Mouse (Mus musculus): ENCODE measurements around the gene Edaradd. TPM values are rescaled to one million over a fixed set of nuclear protein-coding genes. Genes with fewer than 3 reads are reported as not detected.
"Not testable (repeated sequence)": the region's sequence is repeated elsewhere in the genome, so short reads cannot be mapped to it uniquely, and the experiment has no call there.

Gene Edaradd
- total RNA-seq, 1 experiment from 2014 or later: 1.1 TPM

DNA sequence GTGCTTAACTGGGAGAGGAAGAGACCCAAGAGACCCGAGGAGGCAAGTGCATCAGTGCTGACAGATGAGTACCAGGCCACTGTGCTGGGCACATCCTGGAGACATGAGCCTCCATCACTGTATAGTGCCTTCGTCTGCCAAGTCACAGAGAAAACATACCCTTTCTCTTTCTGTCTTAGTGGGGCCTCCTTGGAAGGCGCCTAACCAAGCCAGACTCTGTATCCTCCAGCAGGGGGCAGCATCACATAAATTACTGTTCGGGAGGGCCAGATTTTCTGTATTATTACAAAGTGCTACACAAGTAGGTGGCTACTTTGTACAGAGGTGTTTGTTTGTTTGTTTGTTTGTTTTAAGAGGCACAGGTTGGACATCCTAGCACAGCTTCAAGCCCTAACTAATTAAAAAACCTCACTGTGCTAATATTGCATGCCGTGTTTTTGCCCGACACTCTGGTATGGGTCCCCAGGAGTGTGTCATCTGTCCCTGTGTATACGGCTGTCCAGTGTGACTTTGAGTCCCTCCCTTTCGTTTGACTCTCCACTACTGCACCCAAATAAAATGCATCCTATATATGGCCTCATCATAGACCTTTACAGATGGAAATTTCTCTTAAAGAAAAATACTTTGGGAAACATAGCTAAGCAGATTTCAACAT is 46.4 kb downstream of the Edaradd start:
- peak; percentile 61 for ATAC-seq (replicated peaks; ENCODE audit: insufficient number of reproducible peaks, low FRiP score, low TSS enrichment, poor library complexity, severe bottlenecking)

DNA sequence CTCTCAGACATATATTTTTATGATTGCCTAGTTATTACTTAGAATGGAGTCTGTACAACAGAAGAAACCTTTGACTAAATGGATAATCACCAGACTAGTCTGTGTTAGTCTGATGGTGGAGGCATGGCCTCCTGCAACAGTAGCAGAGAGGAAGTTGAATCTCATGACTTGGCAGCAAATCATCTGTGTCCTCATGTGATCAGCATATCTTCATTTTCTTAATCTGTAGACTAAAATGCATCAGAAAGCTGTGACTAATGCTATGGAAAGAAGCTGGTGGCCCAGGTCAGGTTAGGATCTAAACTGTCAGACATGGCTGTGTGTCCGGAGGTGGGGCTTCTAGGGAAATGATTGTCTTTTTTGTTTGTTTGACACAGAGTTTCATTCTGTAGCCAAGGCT is 51.8 kb downstream of the Edaradd start:
- ATAC-seq (replicated peaks; ENCODE audit: insufficient number of reproducible peaks, low FRiP score, low TSS enrichment, poor library complexity, severe bottlenecking): peak; percentile 48; the same call in 1 of the 2 replicates

DNA sequence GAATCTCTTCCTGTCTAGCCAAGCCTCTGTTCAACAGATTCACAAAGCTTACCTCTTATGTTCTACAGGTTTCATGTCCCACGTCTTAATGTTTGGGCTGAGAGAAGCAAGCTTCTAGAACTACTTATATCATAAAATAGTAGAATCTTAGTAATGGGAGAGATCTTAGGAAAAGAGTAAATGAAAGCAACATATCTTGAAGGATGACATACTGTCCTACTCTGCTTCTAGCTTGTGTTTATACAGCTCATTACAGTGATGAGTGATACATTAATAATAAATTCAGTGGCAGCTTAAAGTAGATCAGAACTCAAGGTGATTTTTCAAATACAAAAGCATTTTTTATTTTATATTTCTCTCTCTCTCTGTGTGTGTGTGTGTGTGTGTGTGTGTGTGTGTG is 55.4 kb downstream of the Edaradd start, which contains the start of gene Lgals8:
TSS of gene Lgals8 (minus strand) at position 101 of the 400 bp plus-strand sequence.
- ATAC-seq (replicated peaks; ENCODE audit: insufficient number of reproducible peaks, low FRiP score, low TSS enrichment, poor library complexity, severe bottlenecking): no peak

DNA sequence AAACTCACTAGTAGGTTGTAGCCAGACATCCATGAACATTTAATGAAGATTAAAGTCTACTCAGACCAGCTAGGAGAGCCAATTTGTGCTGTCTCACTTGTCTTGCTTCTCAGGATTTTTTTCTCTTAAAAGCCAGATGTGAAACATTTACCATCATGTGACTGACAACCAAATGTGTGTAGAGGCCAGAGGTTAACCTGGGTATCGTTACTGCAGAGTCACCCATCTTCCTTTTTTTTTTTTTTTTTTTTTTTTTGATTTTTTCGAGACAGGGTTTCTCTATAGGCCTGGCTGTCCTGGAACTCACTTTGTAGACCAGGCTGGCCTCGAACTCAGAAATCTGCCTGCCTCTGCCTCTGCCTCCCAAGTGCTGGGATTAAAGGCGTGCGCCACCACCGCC is 56.1 kb downstream of the Edaradd start:
- not testable (repeated sequence) for ATAC-seq (replicated peaks; ENCODE audit: insufficient number of reproducible peaks, low FRiP score, low TSS enrichment, poor library complexity, severe bottlenecking)

DNA sequence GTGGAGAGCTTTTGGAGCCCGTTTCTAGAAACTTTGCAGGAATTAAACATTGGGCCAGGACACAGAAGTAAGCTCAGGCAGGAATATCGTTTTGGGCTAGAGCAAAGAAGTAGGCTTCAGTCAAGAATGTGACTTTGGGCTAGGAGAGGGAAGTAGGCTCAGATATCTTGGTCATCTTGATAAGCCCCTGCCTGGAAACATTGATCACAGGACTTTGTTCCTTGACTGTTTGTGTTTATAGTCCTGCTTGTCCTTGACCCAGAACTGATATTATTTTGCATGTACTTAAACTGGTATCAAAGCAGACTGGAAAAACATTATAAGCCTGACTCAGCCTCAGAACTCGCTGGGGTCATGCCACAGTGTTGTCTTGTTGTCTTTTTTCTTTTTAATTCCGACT is 57.6 kb downstream of the Edaradd start:
- no peak for ATAC-seq (replicated peaks; ENCODE audit: insufficient number of reproducible peaks, low FRiP score, low TSS enrichment, poor library complexity, severe bottlenecking)

DNA sequence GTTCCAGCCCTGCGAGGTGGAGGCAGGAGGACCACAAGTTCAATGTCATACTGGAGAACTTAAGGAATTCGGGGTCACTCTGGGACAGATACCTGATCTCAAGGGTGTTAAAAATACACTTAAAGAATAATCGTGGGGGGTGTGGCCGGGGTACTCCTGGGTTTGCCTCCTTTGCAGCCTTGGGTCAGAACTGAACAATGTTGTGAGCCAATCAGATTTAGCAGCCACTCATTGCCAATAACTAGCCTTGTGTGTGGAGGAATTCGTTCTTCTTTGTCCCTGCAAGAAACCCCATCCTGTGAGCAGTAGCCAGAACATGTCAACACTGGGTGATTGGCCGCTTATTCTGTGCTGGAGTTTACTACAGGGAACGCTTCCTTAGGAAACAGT is 58.5 kb downstream of the Edaradd start:
- ATAC-seq (replicated peaks; ENCODE audit: insufficient number of reproducible peaks, low FRiP score, low TSS enrichment, poor library complexity, severe bottlenecking): no peak

DNA sequence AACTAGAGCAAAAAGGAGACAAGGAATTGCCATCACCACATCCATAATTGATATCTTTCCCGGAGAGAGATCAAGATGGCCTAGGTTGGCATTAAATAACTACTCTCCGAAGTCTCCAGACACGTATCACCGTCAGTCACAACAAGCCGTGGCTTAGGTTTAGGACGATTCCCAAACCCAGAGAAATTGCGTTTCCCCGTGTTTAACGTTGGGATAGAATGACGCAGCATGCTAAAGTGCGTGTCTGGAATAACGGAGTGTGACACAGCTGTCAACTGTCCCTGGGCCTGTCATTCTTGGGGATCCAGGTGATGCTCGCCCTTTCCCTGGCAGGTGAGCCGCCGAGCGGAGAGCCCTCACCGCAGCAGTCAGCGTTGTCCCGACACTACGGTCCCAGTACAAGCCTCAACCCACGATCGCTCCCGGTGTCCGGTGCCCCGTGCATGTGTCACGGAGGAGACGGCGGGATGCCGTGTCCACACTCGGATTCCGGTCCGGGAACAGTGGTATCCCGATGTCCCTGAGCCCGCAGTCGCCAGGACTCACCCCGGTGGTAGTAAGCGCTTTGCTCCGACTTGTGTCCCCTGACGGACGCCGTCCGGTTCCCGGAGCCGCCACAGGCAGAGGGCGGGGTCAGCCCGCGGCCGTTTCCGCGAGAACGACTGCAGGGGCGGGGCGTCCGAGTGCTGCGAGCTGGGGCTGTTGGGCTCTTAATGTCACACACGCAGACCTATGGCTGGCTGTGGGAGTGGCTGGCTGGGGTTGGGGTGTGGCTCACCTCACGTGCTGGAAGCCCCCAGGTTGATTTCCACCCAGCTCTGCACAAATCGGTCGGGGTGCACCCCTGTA is 59.1 kb downstream of the Edaradd start:
- peak; percentile 90 for ATAC-seq (replicated peaks; ENCODE audit: insufficient number of reproducible peaks, low FRiP score, low TSS enrichment, poor library complexity, severe bottlenecking)

DNA sequence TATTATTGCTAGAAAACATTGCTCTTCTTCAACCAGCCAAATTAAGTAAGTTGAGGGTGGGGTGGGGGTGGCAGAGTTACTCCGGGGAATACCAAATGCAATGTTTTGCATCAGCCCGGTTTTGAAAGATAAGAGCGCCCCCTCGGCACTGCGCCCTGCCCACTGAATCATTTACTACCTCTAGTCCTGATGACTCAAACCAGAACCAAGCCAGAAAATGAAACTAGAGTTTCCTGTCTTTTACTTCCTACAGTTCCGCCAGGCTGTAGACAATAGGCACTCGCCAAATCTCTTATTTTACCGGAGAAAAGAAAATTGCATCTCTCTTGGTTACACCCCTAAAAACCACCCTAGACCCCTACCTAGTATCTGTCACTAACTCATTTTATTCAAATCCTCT is 59.8 kb downstream of the Edaradd start:
- peak; percentile 60; the same call in 1 of the 2 replicates for ATAC-seq (replicated peaks; ENCODE audit: insufficient number of reproducible peaks, low FRiP score, low TSS enrichment, poor library complexity, severe bottlenecking)

DNA sequence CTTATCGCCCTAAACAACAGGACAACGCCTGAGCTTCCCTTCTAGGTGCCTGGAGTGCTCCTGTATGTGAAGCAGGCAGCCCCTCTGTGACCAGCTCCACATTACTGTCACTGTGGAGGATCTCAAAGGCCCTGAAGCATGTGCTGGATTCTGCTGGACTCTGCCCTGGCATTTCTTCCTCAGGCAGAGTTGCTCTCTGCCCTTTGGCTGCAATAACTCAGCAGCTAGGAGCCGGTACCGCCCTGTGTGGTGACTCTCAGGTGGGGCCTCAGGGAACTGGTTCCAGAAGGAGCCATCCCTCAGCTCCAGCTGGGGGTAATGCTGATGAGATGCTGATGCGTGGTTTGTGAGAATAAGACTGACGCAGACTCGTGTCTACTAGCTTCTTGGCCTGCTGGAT is 63.5 kb downstream of the Edaradd start:
- ATAC-seq (replicated peaks; ENCODE audit: insufficient number of reproducible peaks, low FRiP score, low TSS enrichment, poor library complexity, severe bottlenecking): no peak

DNA sequence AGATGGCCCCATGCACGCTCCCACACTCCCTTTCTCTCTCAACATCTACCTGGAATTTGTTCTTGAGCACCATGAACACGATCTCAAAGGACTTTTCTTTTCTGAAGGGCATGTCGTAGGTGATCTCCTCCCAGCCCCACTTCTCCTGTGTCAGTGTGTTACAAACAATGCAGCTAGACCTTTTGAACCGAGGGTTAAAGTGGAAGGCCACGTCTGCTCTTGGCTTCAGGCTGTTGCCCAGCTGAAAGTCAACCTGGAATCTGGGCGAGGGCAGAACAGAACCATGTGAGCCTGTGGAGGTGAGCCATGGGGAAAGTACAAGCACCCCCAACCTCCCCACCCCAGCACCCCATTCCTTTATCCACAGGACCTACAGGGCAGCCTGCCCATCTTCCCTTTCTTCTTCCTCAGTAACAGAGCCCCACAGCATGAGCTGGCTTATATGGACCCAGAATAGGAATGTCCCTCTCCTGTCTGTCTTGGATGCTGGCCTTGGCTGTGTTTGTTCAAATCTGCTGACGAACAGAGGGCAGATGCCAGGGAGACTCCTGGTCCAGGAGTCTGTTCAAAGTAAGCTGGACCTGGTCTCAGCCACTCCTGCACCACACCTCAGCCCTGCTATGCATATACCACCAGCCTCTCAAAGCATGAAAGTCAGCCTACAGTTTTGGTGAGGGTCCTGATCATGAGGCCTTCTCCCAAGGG is 65.4 kb downstream of the Edaradd start:
- ATAC-seq (replicated peaks; ENCODE audit: insufficient number of reproducible peaks, low FRiP score, low TSS enrichment, poor library complexity, severe bottlenecking): no peak

DNA sequence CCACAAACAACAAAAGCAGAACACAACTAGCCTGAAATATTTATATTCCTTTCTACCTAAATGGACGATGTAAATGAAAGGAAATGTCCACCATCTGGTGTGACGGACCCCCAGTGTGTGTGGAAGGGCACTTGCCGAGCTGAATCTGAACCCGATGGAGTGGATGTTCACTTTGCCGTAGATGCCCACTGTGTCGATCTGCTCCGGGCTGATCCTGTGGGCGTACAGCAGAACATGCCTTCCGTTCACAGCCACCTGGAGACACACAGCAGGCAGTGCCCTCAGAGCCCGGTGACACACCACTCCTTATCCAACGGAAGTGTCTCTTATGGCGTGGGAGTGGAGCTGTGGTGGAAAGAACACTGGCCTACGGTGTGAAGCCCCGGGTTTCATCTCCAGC is 67.1 kb downstream of the Edaradd start:
- no peak for ATAC-seq (replicated peaks; ENCODE audit: insufficient number of reproducible peaks, low FRiP score, low TSS enrichment, poor library complexity, severe bottlenecking)

DNA sequence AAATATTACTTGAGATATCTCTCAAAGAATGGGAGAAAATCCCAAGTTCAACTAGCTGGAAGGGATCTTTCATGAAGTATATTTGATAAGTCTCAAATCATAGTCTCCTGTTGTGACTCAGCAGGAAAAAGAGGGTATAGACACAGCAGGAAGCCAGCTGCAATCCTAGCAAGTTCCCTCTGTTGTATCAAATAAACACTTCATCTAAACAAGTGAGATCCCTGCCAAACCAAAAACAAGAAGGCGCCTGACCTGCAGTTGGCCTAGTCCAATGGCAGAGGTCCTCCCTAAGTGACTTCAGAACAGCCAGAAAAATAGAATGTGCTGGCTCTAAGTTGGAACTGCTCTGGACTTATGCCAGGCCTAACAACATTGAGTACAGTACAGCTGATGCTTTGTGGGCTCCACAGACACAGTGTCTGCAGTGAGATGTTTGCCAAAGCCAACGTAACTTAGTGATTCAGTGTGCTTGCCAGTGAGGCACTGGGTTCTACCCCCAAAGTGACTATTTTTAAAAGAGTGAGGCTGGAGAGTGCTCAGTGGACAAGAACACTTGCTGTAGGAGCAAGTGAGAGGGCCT is 78.1 kb downstream of the Edaradd start:
- no peak for ATAC-seq (replicated peaks; ENCODE audit: insufficient number of reproducible peaks, low FRiP score, low TSS enrichment, poor library complexity, severe bottlenecking)

DNA sequence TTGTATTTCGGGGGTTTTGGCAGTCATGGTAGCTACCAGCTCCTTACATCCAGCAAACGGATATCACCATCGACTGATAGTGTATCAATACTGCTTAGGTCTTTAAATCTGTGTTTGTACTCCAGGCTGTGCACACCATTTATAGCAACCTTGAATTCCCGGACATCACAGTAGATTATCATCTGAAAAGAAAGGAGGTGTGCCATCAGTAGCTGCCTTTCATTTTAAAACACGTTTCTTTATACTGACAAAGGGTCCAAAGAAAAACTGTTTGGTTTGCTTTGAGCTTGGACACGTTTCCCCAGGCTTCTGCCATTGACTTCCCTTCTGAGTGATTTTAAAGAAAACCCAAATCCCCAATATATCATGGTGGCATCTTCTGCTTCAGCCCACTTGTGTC is 79.4 kb downstream of the Edaradd start:
- ATAC-seq (replicated peaks; ENCODE audit: insufficient number of reproducible peaks, low FRiP score, low TSS enrichment, poor library complexity, severe bottlenecking): no peak

DNA sequence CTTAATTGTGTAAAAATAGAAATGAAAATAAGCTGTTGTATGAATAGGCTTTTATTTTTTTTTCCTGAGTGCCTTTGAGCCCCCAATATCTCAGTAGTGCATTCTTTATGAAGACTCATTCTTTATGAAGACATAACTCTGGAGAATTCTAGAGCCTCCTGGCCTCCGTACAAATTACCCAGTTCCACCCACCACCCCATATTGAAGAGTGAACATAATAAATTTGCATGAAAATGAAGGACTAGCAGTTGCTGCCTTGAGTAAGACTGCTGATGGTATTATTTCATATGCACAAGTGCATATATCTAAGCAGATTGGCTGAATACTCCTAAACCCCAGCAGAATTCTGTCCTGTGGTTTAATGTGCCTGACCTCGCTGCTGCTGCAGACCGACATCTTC is 80.7 kb downstream of the Edaradd start:
- ATAC-seq (replicated peaks; ENCODE audit: insufficient number of reproducible peaks, low FRiP score, low TSS enrichment, poor library complexity, severe bottlenecking): no peak

DNA sequence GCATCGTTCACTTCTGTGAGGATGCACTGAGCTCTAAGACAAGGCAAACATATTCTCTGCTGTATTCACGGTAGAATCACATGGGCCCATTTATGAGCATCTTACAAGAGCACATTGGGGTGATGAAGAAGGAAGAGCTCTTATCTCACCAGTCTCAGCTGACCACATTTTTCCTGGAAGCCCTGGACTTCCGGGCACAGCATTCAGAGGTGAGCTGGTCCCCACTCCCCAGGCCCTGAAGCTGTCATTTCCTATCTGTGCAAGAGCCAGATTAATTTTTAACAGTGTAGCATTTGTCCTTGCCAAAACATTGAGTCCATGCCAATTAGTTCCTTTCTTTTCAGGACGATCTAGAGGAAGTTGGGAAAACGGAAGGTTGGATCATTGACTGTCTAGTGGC is 86.4 kb downstream of the Edaradd start:
- ATAC-seq (replicated peaks; ENCODE audit: insufficient number of reproducible peaks, low FRiP score, low TSS enrichment, poor library complexity, severe bottlenecking): no peak

DNA sequence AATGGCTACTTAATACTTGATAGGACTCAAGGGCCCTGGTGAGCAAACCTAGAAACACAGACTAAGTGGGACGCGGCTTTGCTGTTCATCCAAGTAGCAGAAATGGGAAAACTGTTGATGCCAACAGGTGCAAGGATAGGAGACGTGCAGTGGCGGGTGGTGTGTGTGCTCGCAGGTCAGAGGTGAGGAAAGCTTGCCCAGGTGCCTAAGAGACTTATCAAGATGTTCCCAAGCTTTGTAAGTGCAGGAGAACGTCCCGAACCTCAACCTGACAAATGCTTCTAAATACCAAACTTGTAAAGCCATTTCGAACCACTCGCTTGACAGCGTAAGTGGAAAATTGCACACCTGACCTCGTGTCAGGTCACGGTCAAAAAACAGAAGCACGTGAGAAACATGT is 91.7 kb downstream of the Edaradd start:
- ATAC-seq (replicated peaks; ENCODE audit: insufficient number of reproducible peaks, low FRiP score, low TSS enrichment, poor library complexity, severe bottlenecking): no peak

All from monocyte, adult 5-6 weeks (primary cell).